Mouse (Mus musculus) liver, embryonic 12.5 days (tissue): Measurements from ENCODE around the gene Ddx56. TPM values are rescaled to one million over a fixed set of nuclear protein-coding genes. Genes with fewer than 3 reads are reported as not detected.
"Not testable (repeated sequence)": the region's sequence is repeated elsewhere in the genome, so short reads cannot be mapped to it uniquely, and the experiment has no call there.

Source experiments
- ATAC-seq: fragments of 200-750 bp; cut with Nextera tagmentation; 2 replicates; pipeline ENCODE4 v1.8.0; 2017; ENCODE audit warnings: moderate number of reproducible peaks, mild to moderate bottlenecking, moderate library complexity
- H3K27ac ChIP-seq: fragments of 300-500 bp; sonication (generic); 2 replicates; pipeline ENCODE4 v1.5.1; 2016; ENCODE audit warnings: mild to moderate bottlenecking
- H3K27me3 ChIP-seq: fragments of 300-500 bp; sonication (generic); replicated peaks from 2 replicates; pipeline ENCODE4 v1.6.1; 2016; ENCODE audit warnings: mild to moderate bottlenecking, moderate library complexity
- H3K36me3 ChIP-seq: fragments of 300-500 bp; sonication (generic); 2 replicates; pipeline ENCODE4 v1.6.1; 2016; ENCODE audit warnings: mild to moderate bottlenecking, moderate library complexity
- H3K4me1 ChIP-seq: fragments of 300-500 bp; sonication (generic); 2 replicates; pipeline ENCODE4 v1.6.1; 2016
- H3K4me2 ChIP-seq: fragments of 300-500 bp; sonication (generic); 2 replicates; pipeline ENCODE4 v1.6.1; 2016; ENCODE audit warnings: mild to moderate bottlenecking, moderate library complexity
- H3K4me3 ChIP-seq: fragments of 300-500 bp; sonication (generic); 2 replicates; pipeline ENCODE4 v1.5.1; 2016; ENCODE audit warnings: mild to moderate bottlenecking, moderate library complexity
- H3K9ac ChIP-seq: fragments of 300-500 bp; sonication (generic); 2 replicates; pipeline ENCODE4 v1.6.1; 2016; ENCODE audit warnings: mild to moderate bottlenecking, moderate library complexity
- H3K9me3 ChIP-seq: fragments of 300-500 bp; sonication (generic); replicated peaks from 2 replicates; pipeline ENCODE4 v1.6.1; 2016; ENCODE audit warnings: mild to moderate bottlenecking, moderate library complexity
- WGBS: fragments of 180-500 bp; shearing (Covaris S2); methylation state at CpG from one replicate; pipeline ENCODE4 v1.1.7; 2016; ENCODE audit not compliant: insufficient replicate concordance; 5-methylcytosine and 5-hydroxymethylcytosine counted together
- polyA plus RNA-seq: library from polyadenylated mRNA; unstranded; fragments of >200 nt; fragmentation: Nextera tagmentation; extraction: Ambion mirVana; gene quantifications from 2 replicates; pipeline ENCODE4 v1.2.1, GENCODE M21; 2016

The Ddx56 gene
- polyA plus RNA-seq, 1 experiment from 2014 or later: 98.2 TPM

- peaks cover 69% of the 10 kb centered on the region for H3K36me3 ChIP-seq
- H3K27me3 ChIP-seq: no peaks in the 10 kb centered on the region
- H3K9ac ChIP-seq: no peak overlapping the region
- WGBS: 86% methylated on average over 7 of the region's 7 CpGs
- H3K27ac ChIP-seq: no peak overlapping the region
- H3K4me2 ChIP-seq: no peak overlapping the region
- no peaks in the 10 kb centered on the region for H3K9me3 ChIP-seq
- no peak for ATAC-seq
- peaks cover 7% of the 10 kb centered on the region for H3K4me1 ChIP-seq
- H3K4me3 ChIP-seq: no peak overlapping the region
Observed at GRCm38 (mm10) chr11:6259413-6259812, 8.2 kb downstream of the Ddx56 start.

DNA sequence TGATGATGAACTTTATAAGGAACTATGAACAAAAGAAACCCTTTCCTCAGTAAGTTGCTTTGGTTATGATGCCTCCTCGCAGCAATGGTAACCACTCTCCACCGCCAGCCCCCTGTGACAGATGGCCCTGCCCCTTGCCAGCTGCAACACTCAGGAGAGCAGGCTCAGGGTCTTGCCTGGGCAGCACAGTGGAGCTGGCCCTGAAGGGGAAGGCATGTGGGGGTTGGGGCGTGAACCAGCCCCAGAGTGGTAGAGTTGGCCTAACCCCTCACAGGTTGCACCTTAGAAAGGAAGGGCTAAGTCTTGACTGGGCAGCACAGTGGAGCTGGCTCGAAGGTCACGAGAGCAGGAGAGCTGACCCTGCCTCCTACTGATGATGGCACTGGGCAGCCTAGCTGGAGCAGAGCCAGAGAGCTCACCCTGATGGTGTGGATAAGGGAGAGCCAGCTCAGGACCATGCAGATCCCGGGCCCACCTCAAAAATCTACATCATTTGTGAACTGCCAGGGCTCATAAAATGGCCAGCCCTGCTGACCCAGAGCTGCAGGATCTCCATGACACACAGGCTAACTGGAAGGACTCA, 11.0 kb downstream of the Ddx56 start:
- Histone ChIP-seq H3K36me3 (peaks cover 41% of the 10 kb centered on the region), H3K27me3 (no peaks in the 10 kb centered on the region), H3K4me3 (no peak overlapping the region), H3K4me1 (peaks cover 7% of the 10 kb centered on the region), H3K9me3 (no peaks in the 10 kb centered on the region), H3K27ac (no peak overlapping the region), H3K4me2 (no peak overlapping the region), H3K9ac (no peak overlapping the region; the same call in 1 of the 2 replicates)
- WGBS: 62% methylated on average over 6 of the region's 6 CpGs
- no peak for ATAC-seq

DNA sequence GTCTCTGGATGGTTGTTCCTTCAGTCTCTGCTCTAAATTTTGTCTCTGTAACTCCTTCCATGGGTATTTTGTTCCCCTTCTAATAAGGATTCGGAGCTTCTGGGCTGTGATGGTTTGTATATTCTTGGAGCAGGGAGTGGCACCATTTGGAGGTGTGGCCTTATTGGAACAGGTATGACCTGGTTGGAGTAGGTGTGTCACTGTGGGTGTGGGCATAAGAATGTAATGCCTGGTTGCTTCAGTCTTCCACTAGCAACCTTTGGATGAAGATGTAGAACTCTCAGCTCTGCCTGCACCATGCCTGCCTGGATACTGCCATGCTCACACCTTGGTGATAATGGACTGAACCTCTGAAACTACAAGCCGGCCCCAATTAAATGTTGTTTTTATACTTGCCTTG, 13.0 kb downstream of the Ddx56 start:
- H3K9me3 ChIP-seq, H3K9ac ChIP-seq, H3K4me3 ChIP-seq, H3K27me3 ChIP-seq, ATAC-seq, H3K4me2 ChIP-seq, H3K27ac ChIP-seq, H3K4me1 ChIP-seq: not testable (repeated sequence)
- H3K36me3 ChIP-seq: peaks cover 21% of the 10 kb centered on the region
- WGBS: 83% methylated on average over 2 of the region's 2 CpGs

DNA sequence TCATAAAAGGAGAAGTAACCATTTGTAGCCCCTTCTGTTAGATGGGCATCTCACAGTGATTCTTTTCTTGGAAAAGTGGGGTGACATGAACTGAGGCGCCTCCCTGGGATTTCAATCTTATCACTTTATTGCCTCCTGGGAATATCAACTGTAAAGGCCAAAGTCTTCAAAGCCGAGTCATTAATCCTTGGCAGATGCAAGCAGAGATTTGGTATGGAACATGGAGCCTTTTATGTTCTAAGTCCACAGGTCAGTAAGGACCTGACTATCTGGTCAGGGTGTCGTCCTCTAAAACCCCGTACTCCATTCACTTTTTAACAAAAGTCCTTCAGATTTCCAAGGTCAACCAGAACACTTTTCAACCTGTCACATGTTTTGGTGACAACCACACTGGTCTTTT, 14.7 kb downstream of the Ddx56 start:
- Histone ChIP-seq H3K27ac (no peak overlapping the region), H3K27me3 (no peaks in the 10 kb centered on the region), H3K4me2 (no peak overlapping the region), H3K4me1 (peaks cover 7% of the 10 kb centered on the region), H3K36me3 (peaks cover 4% of the 10 kb centered on the region), H3K9ac (no peak overlapping the region), H3K9me3 (no peaks in the 10 kb centered on the region), H3K4me3 (no peak overlapping the region)
- 69% methylated on average over 4 of the region's 4 CpGs for WGBS
- no peak for ATAC-seq

GRCm38 (mm10) chr11:6252248-6252647, 15.3 kb downstream of the Ddx56 start:
- 81% methylated on average over 5 of the region's 5 CpGs for WGBS
- no peak overlapping the region for H3K4me3 ChIP-seq
- ATAC-seq: no peak
- no peak overlapping the region for H3K27ac ChIP-seq
- H3K9me3 ChIP-seq: no peaks in the 10 kb centered on the region
- no peaks in the 10 kb centered on the region for H3K27me3 ChIP-seq
- no peaks in the 10 kb centered on the region for H3K36me3 ChIP-seq
- H3K9ac ChIP-seq: no peak overlapping the region
- no peak overlapping the region for H3K4me2 ChIP-seq
- peaks cover 7% of the 10 kb centered on the region for H3K4me1 ChIP-seq

GRCm38 (mm10) chr11:6244707-6245106, 22.9 kb downstream of the Ddx56 start:
- no peak for ATAC-seq
- WGBS: 57% methylated on average over 19 of the region's 19 CpGs

GRCm38 (mm10) chr11:6233025-6233424, 34.5 kb downstream of the Ddx56 start:
- H3K4me3 ChIP-seq: no peak overlapping the region
- H3K27ac ChIP-seq: no peak overlapping the region
- peaks cover 32% of the 10 kb centered on the region for H3K9me3 ChIP-seq
- H3K4me1 ChIP-seq: no peaks in the 10 kb centered on the region
- H3K4me2 ChIP-seq: no peak overlapping the region
- 61% methylated on average over 4 of the region's 4 CpGs for WGBS
- H3K9ac ChIP-seq: no peak overlapping the region
- ATAC-seq: no peak
- no peaks in the 10 kb centered on the region for H3K36me3 ChIP-seq
- H3K27me3 ChIP-seq: peaks cover 7% of the 10 kb centered on the region; the same call in 1 of the 2 replicates

More at GRCm38 (mm10) chr11:6244707-6245106, 22.9 kb downstream of the Ddx56 start:
- no peaks in the 10 kb centered on the region for H3K9me3 ChIP-seq
- H3K9ac ChIP-seq: no peak overlapping the region
- no peaks in the 10 kb centered on the region for H3K36me3 ChIP-seq
- no peaks in the 10 kb centered on the region for H3K4me1 ChIP-seq
- H3K27me3 ChIP-seq: peaks cover 3% of the 10 kb centered on the region; the same call in 1 of the 2 replicates
- H3K4me3 ChIP-seq: no peak overlapping the region
- no peak overlapping the region for H3K27ac ChIP-seq
- no peak overlapping the region for H3K4me2 ChIP-seq

DNA sequence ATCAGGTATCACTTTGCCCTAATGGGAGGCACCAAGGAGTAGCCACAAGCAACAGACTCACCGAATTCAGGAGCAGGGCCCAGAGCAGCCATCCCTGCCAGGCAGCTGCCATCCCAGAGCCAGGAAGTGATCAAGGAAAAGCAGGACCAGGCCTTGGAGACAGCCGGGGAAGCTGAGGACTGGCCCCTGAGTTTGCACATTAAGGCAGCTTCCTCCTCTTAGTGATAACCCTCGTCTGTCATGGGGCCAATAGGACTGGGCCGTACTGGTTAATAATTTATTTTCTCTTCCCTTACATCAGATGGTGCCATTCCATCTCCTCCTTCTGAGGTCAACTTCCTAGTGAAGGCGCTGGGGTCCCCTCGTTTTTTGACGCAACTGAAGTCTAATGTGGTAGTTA, 37.6 kb downstream of the Ddx56 start, which contains the start of gene Npc1l1:
TSS of gene Npc1l1 (minus strand) at position 132 of the 400 bp plus-strand sequence.
- H3K4me2 ChIP-seq: no peak within 1 kb of the TSS
- no peak within 1 kb of the TSS for H3K9ac ChIP-seq
- no peak for ATAC-seq
- 64% methylated on average over 7 of the region's 7 CpGs for WGBS
- H3K9me3 ChIP-seq: peaks cover 11% of the 10 kb centered on the region
- H3K27me3 ChIP-seq: peaks cover 19% of the 10 kb centered on the region; the same call in 1 of the 2 replicates
- H3K4me3 ChIP-seq: no peak within 1 kb of the TSS
- H3K27ac ChIP-seq: no peak within 1 kb of the TSS
- H3K4me1 ChIP-seq: no peaks in the 10 kb centered on the region
- no peaks in the 10 kb centered on the region for H3K36me3 ChIP-seq

- H3K9ac ChIP-seq: no peak overlapping the region
- H3K4me3 ChIP-seq: no peak overlapping the region
- H3K36me3 ChIP-seq: no peaks in the 10 kb centered on the region
- no peaks in the 10 kb centered on the region for H3K4me1 ChIP-seq
- ATAC-seq: no peak
- no peaks in the 10 kb centered on the region for H3K9me3 ChIP-seq
- no peak overlapping the region for H3K27ac ChIP-seq
- 63% methylated on average over 14 of the region's 14 CpGs for WGBS
- H3K27me3 ChIP-seq: peaks cover 21% of the 10 kb centered on the region; the same call in 1 of the 2 replicates
- H3K4me2 ChIP-seq: no peak overlapping the region
Observed at GRCm38 (mm10) chr11:6224541-6225229, 42.9 kb downstream of the Ddx56 start.

DNA sequence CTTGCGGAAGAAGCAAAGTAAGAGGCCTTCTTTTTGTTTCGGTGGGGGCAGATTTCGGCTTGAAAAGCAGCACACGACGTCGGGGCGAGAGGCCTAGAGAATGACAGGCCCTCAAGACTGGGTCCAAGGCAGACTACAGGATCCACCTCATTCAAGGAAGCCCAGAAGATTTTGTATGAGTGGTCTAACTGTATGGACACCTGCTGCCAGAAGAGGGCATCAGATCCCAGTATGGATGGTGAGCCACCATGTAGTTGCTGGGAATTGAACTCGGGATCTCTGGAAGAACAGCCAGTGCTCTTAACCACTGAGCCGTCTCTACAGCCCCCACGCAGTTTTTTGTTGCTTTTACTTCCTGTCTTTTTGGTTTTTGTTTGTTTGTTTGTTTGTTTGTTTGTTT, 45.4 kb downstream of the Ddx56 start:
- Histone ChIP-seq H3K27ac (no peak overlapping the region), H3K4me2 (no peak overlapping the region), H3K9ac (no peak overlapping the region), H3K4me3 (no peak overlapping the region), H3K36me3 (no peaks in the 10 kb centered on the region), H3K27me3 (0 out of 2 replicates have a peak, but pooled peaks cover 14% of the 10 kb centered on the region), H3K4me1 (no peaks in the 10 kb centered on the region), H3K9me3 (no peaks in the 10 kb centered on the region)
- ATAC-seq: no peak
- 84% methylated on average over 10 of the region's 10 CpGs for WGBS

DNA sequence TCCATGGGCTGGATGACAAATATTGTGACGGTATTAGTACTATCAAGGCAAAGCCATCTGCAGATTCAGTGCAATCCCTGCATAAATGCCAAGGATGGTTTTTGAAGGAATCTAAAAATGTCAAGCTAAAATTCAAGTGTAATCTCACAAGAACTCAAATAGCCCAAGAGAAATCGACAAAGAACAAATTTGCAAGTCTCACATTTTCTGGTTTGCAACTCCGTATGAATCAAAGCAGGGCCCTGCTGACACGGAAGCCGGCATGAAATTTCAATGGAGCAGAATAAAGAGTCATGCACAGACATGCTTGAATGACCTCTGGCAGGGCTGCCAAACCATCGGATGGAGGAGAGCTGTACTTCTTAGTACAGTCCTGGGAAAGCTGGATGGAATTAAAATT, 47.6 kb downstream of the Ddx56 start:
- 0 out of 2 replicates have a peak, but pooled peaks cover 2% of the 10 kb centered on the region for H3K27me3 ChIP-seq
- WGBS: 76% methylated on average over 6 of the region's 6 CpGs
- H3K4me1 ChIP-seq: no peaks in the 10 kb centered on the region
- no peak overlapping the region for H3K4me3 ChIP-seq
- no peak overlapping the region for H3K27ac ChIP-seq
- H3K4me2 ChIP-seq: no peak overlapping the region
- no peak overlapping the region for H3K9ac ChIP-seq
- no peaks in the 10 kb centered on the region for H3K9me3 ChIP-seq
- no peak for ATAC-seq
- H3K36me3 ChIP-seq: no peaks in the 10 kb centered on the region

- no peaks in the 10 kb centered on the region for H3K36me3 ChIP-seq
- no peak for ATAC-seq
- no peaks in the 10 kb centered on the region for H3K27me3 ChIP-seq
- no peak overlapping the region for H3K4me3 ChIP-seq
- no peaks in the 10 kb centered on the region for H3K9me3 ChIP-seq
- 58% methylated on average over 11 of the region's 11 CpGs for WGBS
- H3K4me2 ChIP-seq: no peak overlapping the region
- H3K4me1 ChIP-seq: no peaks in the 10 kb centered on the region
- no peak overlapping the region for H3K9ac ChIP-seq
- no peak overlapping the region for H3K27ac ChIP-seq
Observed at GRCm38 (mm10) chr11:6218189-6218896, 49.2 kb downstream of the Ddx56 start.
